Mouse (Mus musculus): ENCODE measurements around the gene Kcnip3. TPM values are rescaled to one million over a fixed set of nuclear protein-coding genes. Genes with fewer than 3 reads are reported as not detected.

Gene Kcnip3
- 0.23 and 0.31 TPM in 2 replicates for polyA plus RNA-seq (2015; fragmentation: Nextera tagmentation; extraction: Ambion mirVana)

DNA sequence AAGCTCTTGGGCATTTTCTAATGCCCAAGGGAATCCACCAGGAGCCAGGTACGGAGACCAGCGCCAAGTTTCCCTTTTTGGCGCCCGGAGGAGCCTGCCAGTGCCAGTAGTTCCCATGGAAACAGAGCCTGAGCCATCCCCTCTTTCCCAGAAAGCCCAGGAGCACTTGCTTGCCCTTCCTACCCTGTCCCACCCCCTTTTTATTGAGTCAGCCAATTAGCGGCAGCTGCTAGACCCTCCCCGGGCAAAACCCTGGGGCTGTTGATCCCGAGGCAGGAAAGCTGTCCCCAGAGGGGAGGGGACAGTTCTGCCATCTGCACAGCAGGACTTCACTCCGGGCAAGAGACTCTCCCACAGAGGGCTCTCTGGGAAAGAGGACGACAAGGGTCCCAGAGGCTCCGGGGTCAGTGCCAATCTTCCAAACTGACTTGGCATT is at the start of gene Kcnip3:
Gene Kcnip3, minus strand, starts transcription at position 89 of the 436 bp plus-strand sequence.
- WGBS (ENCODE audit: insufficient replicate concordance): 29% methylated on average over 10 of the region's 10 CpGs
- Histone ChIP-seq H3K27ac (ENCODE audit: low read length) (no peak within 1 kb of the TSS), H3K36me3 (ENCODE audit: control insufficient read depth, insufficient read depth) (no peaks in the 10 kb centered on the region), H3K9ac (ENCODE audit: low read depth, low read length) (no peak within 1 kb of the TSS), H3K27me3 (ENCODE audit: control insufficient read depth, insufficient read depth, low read depth, low read length) (no peaks in the 10 kb centered on the region; the same call in 1 of the 2 replicates), H3K4me2 (ENCODE audit: low read depth, low read length) (peak within 1 kb of the TSS; percentile 14; the same call in 1 of the 2 replicates), H3K9me3 (replicated peaks; ENCODE audit: control insufficient read depth, low read length) (no peaks in the 10 kb centered on the region), H3K4me3 (ENCODE audit: low read depth, low read length) (no peak within 1 kb of the TSS), H3K4me1 (ENCODE audit: control insufficient read depth, low read depth, low read length) (no peaks in the 10 kb centered on the region)
- ATAC-seq (ENCODE audit: low read depth): no peak

DNA sequence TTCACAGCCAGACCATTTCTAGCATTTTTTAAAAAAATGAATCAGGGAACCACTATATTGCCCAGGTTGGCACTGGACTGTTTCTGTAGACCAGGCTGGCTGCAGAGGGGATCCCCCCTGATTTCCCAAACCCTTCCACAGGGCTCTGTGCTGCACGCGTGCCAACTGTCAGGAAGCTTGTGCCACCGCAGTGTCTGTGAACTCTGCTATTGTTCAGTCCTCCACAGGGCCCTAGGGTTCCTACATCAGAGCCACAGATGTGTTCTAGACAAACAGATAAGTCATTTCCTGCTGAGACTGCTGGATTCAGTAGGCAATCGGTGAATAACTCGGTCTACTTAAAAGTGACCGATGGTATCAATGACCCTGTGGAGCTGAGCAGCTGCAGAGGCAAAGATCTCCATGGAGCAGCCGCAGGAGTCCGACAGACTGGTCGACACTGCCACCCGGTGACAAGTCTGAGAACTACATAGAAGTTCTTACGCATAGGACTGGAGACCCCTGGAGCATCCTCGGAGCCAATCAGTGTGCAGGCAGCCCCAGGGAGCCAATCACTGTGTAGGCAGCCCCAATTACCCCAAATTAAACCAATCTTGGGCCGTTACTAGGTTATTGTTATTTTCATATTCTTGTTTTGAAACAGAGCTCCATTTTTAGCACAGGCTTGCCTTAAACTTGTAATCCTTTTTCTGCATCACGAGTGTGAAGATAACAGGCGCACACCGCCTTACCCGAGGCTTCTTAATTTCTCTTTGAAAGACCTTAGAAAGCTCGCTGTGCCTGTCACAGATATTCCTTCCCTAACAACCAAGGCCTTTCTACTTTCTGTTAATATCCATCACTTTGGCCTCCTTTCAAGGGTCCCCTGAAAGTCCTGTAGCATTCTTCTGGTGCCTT is 37.4 kb upstream of the Kcnip3 start:
- Histone ChIP-seq H3K4me3 (ENCODE audit: low read depth, low read length) (no peak overlapping the region), H3K4me1 (ENCODE audit: control insufficient read depth, low read depth, low read length) (no peaks in the 10 kb centered on the region), H3K27ac (ENCODE audit: low read length) (no peak overlapping the region), H3K4me2 (ENCODE audit: low read depth, low read length) (no peak overlapping the region), H3K9me3 (replicated peaks; ENCODE audit: control insufficient read depth, low read length) (no peaks in the 10 kb centered on the region), H3K27me3 (ENCODE audit: control insufficient read depth, insufficient read depth, low read depth, low read length) (no peaks in the 10 kb centered on the region; the same call in 1 of the 2 replicates), H3K36me3 (ENCODE audit: control insufficient read depth, insufficient read depth) (no peaks in the 10 kb centered on the region), H3K9ac (ENCODE audit: low read depth, low read length) (no peak overlapping the region)
- 12% methylated on average over 18 of the region's 18 CpGs for WGBS (ENCODE audit: insufficient replicate concordance)
- peak; percentile 50 for ATAC-seq (ENCODE audit: low read depth)

DNA sequence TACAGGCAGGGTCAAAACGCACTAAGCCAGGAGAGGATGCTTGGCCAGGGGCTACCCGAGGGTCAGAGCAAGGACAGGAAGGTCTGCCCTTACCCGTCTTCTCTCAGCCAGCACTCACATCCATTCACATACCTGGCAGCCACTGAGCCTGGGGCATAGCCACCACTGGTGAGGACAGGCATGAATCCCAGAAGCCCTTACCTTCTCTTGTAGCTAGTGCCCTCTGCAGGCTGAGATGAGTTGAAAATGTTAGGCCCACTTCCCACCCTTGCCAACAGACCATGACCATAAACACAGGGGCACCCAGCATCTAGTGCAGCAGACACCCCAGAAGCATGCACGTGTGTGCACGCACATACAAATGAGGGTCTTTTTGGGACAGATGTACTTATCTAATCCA is 29.2 kb upstream of the Kcnip3 start:
- Histone ChIP-seq H3K9me3 (replicated peaks; ENCODE audit: control insufficient read depth, low read length) (no peaks in the 10 kb centered on the region), H3K36me3 (ENCODE audit: control insufficient read depth, insufficient read depth) (no peaks in the 10 kb centered on the region), H3K27ac (ENCODE audit: low read length) (no peak overlapping the region), H3K4me3 (ENCODE audit: low read depth, low read length) (no peak overlapping the region), H3K9ac (ENCODE audit: low read depth, low read length) (no peak overlapping the region), H3K4me1 (ENCODE audit: control insufficient read depth, low read depth, low read length) (no peaks in the 10 kb centered on the region), H3K4me2 (ENCODE audit: low read depth, low read length) (no peak overlapping the region), H3K27me3 (ENCODE audit: control insufficient read depth, insufficient read depth, low read depth, low read length) (no peaks in the 10 kb centered on the region; the same call in 1 of the 2 replicates)
- no peak for ATAC-seq (ENCODE audit: low read depth)
- WGBS (ENCODE audit: insufficient replicate concordance): 40% methylated on average over 5 of the region's 5 CpGs

DNA sequence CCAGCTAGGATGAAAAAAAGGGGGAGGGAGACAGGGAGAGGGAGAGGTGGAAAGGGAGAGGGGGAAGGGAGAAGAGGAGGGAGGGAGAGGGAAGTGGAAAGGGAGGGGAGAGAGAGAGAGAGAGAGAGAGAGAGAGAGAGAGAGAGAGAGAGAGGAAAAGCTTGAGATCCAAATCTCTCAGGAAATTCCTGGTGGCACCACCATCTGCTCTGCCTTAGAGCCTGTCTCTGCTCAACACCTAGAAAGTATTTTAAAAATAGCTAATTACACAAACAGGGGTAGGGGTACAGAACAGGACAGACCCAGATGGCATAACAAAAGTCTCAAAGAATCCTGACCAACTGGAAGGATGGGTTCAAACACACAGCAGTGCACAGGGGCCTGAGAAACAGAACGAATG is 28.6 kb upstream of the Kcnip3 start:
- Histone ChIP-seq H3K36me3 (ENCODE audit: control insufficient read depth, insufficient read depth) (no peaks in the 10 kb centered on the region), H3K4me2 (ENCODE audit: low read depth, low read length) (no peak overlapping the region), H3K27ac (ENCODE audit: low read length) (no peak overlapping the region), H3K9ac (ENCODE audit: low read depth, low read length) (no peak overlapping the region), H3K4me1 (ENCODE audit: control insufficient read depth, low read depth, low read length) (no peaks in the 10 kb centered on the region), H3K4me3 (ENCODE audit: low read depth, low read length) (no peak overlapping the region), H3K27me3 (ENCODE audit: control insufficient read depth, insufficient read depth, low read depth, low read length) (no peaks in the 10 kb centered on the region; the same call in 1 of the 2 replicates), H3K9me3 (replicated peaks; ENCODE audit: control insufficient read depth, low read length) (no peaks in the 10 kb centered on the region)
- ATAC-seq (ENCODE audit: low read depth): no peak
- 25% methylated on average over 1 of the region's 1 CpGs for whole genome bisulfite sequencing (ENCODE audit: insufficient replicate concordance)

DNA sequence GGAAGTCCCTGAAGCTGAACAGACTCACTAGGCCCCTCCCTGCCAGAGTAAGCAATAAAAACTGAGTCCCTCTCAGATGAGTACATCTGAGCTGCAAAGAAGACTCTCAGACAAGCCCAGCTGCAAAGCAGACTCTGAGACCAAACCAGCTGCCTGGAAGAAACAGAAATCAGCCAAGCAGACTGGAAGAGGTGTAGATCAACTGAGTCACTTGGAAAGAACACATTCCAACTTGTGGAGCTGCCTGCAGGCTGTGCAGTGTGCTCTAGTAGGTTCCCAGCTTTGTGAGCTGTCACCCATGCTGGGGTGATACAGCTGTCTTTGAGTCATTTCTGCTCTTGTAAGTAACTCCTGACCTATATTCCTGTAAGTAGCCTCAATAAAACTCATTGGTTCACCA is 27.8 kb upstream of the Kcnip3 start:
- Histone ChIP-seq H3K27me3 (ENCODE audit: control insufficient read depth, insufficient read depth, low read depth, low read length) (no peaks in the 10 kb centered on the region), H3K4me1 (ENCODE audit: control insufficient read depth, low read depth, low read length) (no peaks in the 10 kb centered on the region), H3K27ac (ENCODE audit: low read length) (no peak overlapping the region), H3K36me3 (ENCODE audit: control insufficient read depth, insufficient read depth) (no peaks in the 10 kb centered on the region), H3K9ac (ENCODE audit: low read depth, low read length) (no peak overlapping the region), H3K4me3 (ENCODE audit: low read depth, low read length) (no peak overlapping the region), H3K4me2 (ENCODE audit: low read depth, low read length) (no peak overlapping the region), H3K9me3 (replicated peaks; ENCODE audit: control insufficient read depth, low read length) (no peaks in the 10 kb centered on the region)
- ATAC-seq (ENCODE audit: low read depth): no peak

DNA sequence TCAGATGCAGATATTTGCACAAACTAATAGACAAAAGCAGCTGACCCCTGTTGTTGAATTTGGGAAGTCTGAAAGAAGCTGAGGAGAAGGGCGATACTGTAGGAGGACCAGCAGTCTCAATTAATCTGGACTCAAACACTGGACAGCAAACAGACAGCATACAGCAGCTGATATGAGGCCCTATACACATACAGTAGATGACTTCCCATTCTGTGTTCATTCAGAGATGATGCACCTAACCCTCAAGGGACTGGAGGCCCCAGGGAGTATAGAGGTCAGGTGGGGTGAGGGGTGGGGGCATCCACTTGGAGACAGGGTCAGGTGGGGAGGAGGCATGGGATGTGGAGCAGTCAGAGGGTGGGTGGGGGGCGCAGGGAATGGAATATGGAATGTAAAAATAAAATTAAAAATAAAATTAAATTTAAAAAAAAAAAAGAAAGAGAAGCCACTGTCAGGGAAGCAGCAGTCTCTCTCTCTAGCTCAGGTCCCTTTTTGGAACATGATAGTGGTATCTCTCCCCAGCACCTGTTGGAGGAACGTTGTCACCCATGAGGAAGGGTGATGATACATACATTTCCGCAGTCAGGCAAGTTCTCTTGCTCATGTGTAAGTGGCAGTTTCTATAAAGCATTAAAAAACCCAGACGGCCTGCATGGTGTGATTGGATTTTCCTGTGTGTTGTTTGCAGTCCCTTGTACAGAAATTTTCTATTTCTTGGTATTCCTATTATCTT is 26.6 kb upstream of the Kcnip3 start:
- Histone ChIP-seq H3K9me3 (replicated peaks; ENCODE audit: control insufficient read depth, low read length) (no peaks in the 10 kb centered on the region), H3K4me1 (ENCODE audit: control insufficient read depth, low read depth, low read length) (no peaks in the 10 kb centered on the region), H3K9ac (ENCODE audit: low read depth, low read length) (no peak overlapping the region), H3K36me3 (ENCODE audit: control insufficient read depth, insufficient read depth) (no peaks in the 10 kb centered on the region), H3K27ac (ENCODE audit: low read length) (no peak overlapping the region), H3K4me3 (ENCODE audit: low read depth, low read length) (no peak overlapping the region), H3K27me3 (ENCODE audit: control insufficient read depth, insufficient read depth, low read depth, low read length) (no peaks in the 10 kb centered on the region), H3K4me2 (ENCODE audit: low read depth, low read length) (no peak overlapping the region)
- ATAC-seq (ENCODE audit: low read depth): peak; percentile 82
- WGBS (ENCODE audit: insufficient replicate concordance): 37% methylated on average over 5 of the region's 5 CpGs

DNA sequence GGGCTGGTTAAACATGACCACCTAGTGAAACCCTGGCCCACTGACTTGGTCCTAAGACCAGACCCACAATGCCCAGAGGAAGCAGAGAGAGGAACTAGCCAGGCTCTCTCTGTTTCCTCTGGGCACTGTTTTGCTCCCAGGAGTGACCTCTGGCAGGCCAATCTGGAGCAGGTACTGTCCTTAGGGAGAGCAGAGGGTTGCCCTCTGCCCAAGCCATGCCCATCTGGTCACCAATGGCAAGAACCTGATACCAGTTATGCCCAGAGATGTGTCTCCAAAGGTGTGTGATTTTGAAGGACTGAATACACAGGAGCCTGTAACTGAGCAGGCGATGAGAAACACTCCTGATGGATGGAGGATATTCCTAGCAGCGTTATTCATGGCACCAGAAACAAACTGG is 19.8 kb upstream of the Kcnip3 start:
- no peak overlapping the region for H3K27ac ChIP-seq (ENCODE audit: low read length)
- no peaks in the 10 kb centered on the region for H3K36me3 ChIP-seq (ENCODE audit: control insufficient read depth, insufficient read depth)
- no peak for ATAC-seq (ENCODE audit: low read depth)
- H3K4me3 ChIP-seq (ENCODE audit: low read depth, low read length): no peak overlapping the region
- no peaks in the 10 kb centered on the region for H3K9me3 ChIP-seq (replicated peaks; ENCODE audit: control insufficient read depth, low read length)
- H3K27me3 ChIP-seq (ENCODE audit: control insufficient read depth, insufficient read depth, low read depth, low read length): peaks cover 40% of the 10 kb centered on the region
- no peak overlapping the region for H3K4me2 ChIP-seq (ENCODE audit: low read depth, low read length)
- H3K9ac ChIP-seq (ENCODE audit: low read depth, low read length): no peak overlapping the region
- WGBS (ENCODE audit: insufficient replicate concordance): 56% methylated on average over 2 of the region's 2 CpGs
- no peaks in the 10 kb centered on the region for H3K4me1 ChIP-seq (ENCODE audit: control insufficient read depth, low read depth, low read length)

DNA sequence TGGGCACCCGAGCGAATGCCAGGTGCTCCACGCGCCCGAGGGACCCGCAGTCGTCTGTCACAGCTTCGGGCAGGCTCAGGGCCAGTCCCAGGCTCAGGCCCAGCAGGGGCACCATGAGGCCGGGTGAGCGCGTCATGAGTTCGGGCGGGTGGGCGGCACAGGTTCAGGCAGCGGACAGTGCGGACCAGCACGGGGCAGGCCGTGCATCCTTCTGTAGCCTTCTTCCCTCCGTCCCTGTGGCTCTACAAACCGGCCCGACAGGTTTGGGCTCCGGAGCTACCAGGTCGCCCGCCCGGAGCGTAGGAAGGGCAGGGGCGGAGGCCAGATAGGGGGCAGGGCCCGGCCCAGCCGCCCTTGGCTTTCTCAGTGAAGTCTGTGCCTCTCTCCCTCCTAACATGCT is 19.3 kb upstream of the Kcnip3 start, which contains the start of gene Prom2:
Gene Prom2, minus strand, starts transcription at position 283 of the 400 bp plus-strand sequence.
- WGBS (ENCODE audit: insufficient replicate concordance): 9% methylated on average over 29 of the region's 29 CpGs
- no peaks in the 10 kb centered on the region for H3K36me3 ChIP-seq (ENCODE audit: control insufficient read depth, insufficient read depth)
- H3K9me3 ChIP-seq (replicated peaks; ENCODE audit: control insufficient read depth, low read length): no peaks in the 10 kb centered on the region
- H3K4me2 ChIP-seq (ENCODE audit: low read depth, low read length): no peak within 1 kb of the TSS
- H3K4me1 ChIP-seq (ENCODE audit: control insufficient read depth, low read depth, low read length): no peaks in the 10 kb centered on the region
- H3K27ac ChIP-seq (ENCODE audit: low read length): no peak within 1 kb of the TSS
- H3K27me3 ChIP-seq (ENCODE audit: control insufficient read depth, insufficient read depth, low read depth, low read length): peaks cover 40% of the 10 kb centered on the region
- no peak within 1 kb of the TSS for H3K4me3 ChIP-seq (ENCODE audit: low read depth, low read length)
- no peak within 1 kb of the TSS for H3K9ac ChIP-seq (ENCODE audit: low read depth, low read length)
- no peak for ATAC-seq (ENCODE audit: low read depth)

DNA sequence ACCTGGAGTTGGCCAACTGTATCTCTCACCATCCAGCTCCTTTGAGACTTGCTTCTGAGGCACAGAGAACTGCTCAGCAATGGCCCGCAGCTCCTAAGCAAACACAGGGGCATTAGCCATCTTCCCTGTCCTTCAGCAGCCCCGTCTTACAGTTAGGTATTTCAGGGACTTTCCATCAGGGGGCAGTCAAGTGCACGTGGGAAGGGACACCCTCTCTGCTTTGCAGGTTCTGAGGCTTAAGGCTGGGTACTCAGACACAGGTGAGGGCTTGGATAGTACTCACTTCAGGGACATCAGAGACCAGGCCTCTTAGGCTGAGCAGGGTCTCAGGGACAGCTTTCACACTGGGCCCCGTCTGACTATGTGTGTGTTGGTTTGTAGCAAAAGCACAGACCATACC is 17.6 kb upstream of the Kcnip3 start:
- 25% methylated on average over 4 of the region's 4 CpGs for WGBS (ENCODE audit: insufficient replicate concordance)
- H3K4me1 ChIP-seq (ENCODE audit: control insufficient read depth, low read depth, low read length): no peaks in the 10 kb centered on the region
- no peak overlapping the region for H3K9ac ChIP-seq (ENCODE audit: low read depth, low read length)
- H3K27ac ChIP-seq (ENCODE audit: low read length): no peak overlapping the region
- H3K36me3 ChIP-seq (ENCODE audit: control insufficient read depth, insufficient read depth): no peaks in the 10 kb centered on the region
- H3K27me3 ChIP-seq (ENCODE audit: control insufficient read depth, insufficient read depth, low read depth, low read length): peaks cover 40% of the 10 kb centered on the region
- no peak overlapping the region for H3K4me2 ChIP-seq (ENCODE audit: low read depth, low read length)
- H3K4me3 ChIP-seq (ENCODE audit: low read depth, low read length): no peak overlapping the region
- no peaks in the 10 kb centered on the region for H3K9me3 ChIP-seq (replicated peaks; ENCODE audit: control insufficient read depth, low read length)
- no peak for ATAC-seq (ENCODE audit: low read depth)

Data from liver, embryonic 16.5 days (tissue).